Mouse (Mus musculus): ENCODE measurements at regions not wholly inside any gene's neighbourhood (a gene's known extent, or its start where the extent isn't known, plus 50 kb on each side); places are given as distances from the start of the nearest gene placed in this dataset.

GRCm38 (mm10) chr6:107629376-107629775 is 99.8 kb downstream of the Lrrn1 start:
- DNase-seq (ENCODE audit: low spot score in 2 of 2) = no peak

GRCm38 (mm10) chr6:107645751-107646150 is 116.2 kb downstream of the Lrrn1 start:
- DNase-seq (ENCODE audit: low spot score in 2 of 2) = peak in 1 of 2 experiments; percentile 2

DNA sequence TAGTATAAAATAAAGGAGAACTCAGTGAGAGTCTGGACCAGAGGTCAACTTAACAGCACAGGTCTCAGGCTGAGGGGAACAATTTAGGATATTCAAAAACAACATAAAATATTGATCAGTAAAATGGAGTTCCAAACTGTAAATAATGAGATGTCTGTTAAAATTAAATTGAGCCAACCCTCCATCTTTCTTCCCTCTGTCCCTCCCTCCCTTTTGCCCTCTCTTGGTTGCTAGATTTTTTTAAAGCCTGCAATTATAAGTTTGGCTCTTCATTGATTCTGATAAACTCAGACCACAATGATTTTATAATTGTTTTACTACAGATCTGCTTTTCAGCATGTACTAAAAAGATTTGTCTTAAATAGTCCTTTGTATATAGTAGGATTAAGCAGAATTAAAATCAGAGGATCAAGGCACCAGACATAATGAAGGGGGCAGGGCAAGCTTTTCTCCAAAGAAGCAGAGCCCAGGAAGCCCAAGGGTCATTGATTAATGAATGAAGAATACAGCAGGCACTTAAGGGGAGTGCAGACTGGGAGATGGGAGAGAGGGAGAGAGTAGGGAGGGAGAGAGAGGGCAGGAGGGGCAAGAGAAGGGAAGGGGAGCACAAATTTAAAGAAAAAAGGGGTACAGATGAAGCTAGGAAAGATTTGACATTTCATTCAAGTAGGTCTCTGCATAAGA is 124.4 kb downstream of the Lrrn1 start:
- no peak for DNase-seq (ENCODE audit: low spot score in 2 of 2)

DNA sequence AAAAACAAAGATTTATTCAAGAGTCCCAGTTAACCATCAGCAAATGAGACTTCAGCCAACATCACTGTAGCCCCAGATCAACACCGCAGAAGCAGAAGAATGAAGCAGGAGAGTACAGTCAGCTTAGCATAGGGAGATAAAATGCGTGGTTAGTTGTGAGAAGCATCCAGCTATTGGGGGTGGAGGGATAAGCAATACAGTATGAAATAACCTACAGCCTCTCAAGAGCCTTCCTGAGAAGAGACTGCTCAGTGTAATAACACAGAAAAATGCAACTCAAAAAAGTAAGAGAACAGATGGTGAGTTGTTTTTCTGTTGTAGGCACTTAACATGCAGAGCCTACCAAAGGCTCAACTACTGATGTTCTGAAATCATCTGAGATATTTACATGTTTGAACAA is 128.2 kb downstream of the Lrrn1 start:
- DNase-seq (ENCODE audit: low spot score in 2 of 2) = peak in 1 of 2 experiments; percentile 14

DNA sequence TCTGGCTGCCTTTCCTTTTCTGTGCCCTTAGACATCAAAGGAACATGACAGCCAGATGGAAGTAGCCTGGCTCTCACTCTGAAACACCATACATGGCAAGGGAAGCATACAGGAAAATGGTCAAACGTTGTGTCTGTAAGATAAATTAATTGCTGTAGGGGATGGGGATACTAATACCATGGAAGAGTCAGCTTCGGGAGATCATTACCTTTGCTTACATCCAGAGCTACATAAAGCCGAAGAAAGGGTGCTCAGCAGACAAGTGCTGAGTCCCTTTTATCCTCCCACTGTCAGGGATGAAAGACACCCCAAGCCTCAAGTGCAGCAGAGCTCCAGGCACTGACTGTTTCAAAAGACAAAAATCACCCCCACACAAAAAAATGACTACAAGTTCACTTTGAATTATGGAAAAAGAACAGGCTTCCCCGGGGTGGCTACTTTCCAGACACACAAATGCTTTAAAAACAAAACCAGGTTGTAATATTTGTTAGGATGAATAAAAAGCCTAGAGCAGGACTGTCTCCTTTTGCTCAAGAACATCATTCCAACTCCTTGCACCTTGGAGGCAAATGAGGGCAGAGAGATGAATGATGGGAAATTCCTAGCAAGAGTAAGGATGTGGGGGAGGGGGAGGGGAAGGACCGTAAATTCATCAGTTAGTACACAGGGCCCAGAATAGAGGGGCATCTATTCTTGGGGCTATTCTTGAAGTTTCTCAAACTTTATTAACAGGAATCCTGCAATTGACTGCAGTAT is 131.6 kb downstream of the Lrrn1 start:
- DNase-seq (ENCODE audit: low spot score in 2 of 2) = no peak

DNA sequence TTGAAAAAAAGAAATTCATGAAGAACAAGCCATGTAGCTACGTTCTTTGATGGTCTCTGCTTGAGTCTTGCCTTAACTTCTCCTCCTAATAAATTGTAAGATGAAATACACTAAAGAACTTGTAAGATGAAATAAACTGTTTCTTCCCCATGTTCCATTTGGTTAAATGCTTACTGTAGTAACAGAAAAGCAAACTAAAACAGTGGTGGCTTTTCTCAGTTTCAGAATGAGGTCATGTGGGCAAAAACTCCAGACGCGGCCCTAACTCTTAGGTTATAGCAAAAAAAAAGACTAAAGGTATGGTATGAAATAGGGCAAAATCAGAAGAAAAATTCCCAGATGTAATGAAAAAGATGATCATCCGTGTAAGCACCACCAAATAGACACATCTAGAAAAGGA is 169.7 kb downstream of the Lrrn1 start:
- no peak for DNase-seq (ENCODE audit: low spot score in 2 of 2)

- DNase-seq (ENCODE audit: low spot score in 2 of 2) = no peak
Measured at GRCm38 (mm10) chr6:107708185-107708584, 178.6 kb downstream of the Lrrn1 start.

DNA sequence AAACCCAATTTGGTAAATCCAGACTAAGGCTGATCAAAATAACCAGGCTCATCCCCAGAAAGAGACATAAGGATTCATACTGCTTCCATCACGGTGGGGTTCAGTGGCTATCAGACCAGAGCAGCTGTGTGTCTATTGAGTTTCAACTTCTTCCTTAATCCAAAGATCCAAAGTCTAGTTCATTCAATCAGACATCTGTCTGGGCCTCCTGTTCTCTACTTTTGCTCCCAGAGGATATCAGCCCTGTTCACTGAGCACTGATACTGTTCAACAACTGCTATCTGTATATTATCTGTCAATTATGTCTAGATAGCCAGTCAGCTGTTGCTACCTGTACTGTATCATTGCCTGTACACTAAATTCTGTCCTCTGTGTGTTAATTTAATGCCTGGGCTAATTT is 179.0 kb downstream of the Lrrn1 start:
- no peak for DNase-seq (ENCODE audit: low spot score in 2 of 2)

DNA sequence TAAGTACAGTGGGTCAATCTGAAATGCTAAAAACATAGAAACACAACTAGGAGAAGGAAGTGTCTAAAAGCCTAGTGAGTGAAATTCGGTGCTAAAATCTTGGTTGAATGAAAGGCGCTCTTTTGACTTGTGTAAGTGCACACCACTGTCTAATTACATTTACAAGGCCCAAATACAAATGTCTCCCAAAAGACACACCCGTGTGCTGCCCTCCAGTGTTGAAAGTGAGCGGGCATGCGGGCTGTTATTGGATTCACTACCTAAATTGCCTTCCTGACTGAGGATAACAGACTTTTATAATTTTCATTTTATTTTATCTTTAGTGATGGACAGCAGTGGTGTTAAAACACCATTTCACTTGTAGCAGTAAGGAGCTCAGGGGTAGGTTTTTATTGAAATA is 180.8 kb downstream of the Lrrn1 start:
- no peak for DNase-seq (ENCODE audit: low spot score in 2 of 2)

GRCm38 (mm10) chr6:107711181-107712087 is 181.9 kb downstream of the Lrrn1 start:
- no peak for DNase-seq (ENCODE audit: low spot score in 2 of 2)

DNA sequence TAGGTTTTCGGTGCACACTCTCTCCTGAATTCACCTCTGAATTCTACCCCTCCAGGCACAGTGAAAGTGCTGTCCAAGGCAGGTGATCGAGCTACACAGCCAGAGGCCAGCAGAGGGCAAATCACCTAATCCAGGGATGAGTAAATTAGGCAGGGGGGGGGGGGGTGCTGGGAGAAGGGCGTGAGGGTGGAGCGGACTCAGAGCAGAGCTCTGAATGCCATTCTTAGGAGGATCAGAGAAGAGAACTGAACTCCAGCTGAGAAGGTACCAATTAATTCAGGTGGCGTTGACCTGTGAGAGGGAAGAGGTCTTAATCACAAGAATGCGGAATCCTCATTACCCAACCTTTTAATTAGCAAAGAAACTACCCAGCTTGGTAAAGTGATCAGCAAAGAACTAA is 183.5 kb downstream of the Lrrn1 start:
- DNase-seq (ENCODE audit: low spot score in 2 of 2) = no peak

- no peak for DNase-seq (ENCODE audit: low spot score in 2 of 2)
Measured at GRCm38 (mm10) chr6:107717194-107717593, 187.6 kb downstream of the Lrrn1 start.

GRCm38 (mm10) chr6:107730294-107730693 is 200.7 kb downstream of the Lrrn1 start:
- no peak for DNase-seq (ENCODE audit: low spot score in 2 of 2)

DNA sequence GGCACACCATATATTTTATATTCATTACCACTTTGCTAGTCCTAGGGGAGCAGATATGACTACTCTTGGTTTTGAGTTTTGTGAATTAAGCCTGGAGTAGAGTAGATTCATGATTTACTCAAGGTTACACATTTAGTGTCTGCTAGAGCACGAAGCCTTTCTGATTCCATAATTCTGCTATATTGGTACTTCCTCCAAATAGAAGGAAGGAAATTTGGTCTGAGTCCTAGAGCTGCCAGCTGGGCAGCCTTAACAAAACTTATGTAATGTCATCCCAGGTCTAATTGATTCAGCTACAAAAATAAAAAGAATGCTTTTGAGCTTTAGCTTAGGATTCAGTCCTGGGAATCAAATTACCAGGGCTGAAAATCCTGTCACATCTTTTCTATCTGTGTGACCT is 205.2 kb downstream of the Lrrn1 start:
- no peak for DNase-seq (ENCODE audit: low spot score in 2 of 2)

DNA sequence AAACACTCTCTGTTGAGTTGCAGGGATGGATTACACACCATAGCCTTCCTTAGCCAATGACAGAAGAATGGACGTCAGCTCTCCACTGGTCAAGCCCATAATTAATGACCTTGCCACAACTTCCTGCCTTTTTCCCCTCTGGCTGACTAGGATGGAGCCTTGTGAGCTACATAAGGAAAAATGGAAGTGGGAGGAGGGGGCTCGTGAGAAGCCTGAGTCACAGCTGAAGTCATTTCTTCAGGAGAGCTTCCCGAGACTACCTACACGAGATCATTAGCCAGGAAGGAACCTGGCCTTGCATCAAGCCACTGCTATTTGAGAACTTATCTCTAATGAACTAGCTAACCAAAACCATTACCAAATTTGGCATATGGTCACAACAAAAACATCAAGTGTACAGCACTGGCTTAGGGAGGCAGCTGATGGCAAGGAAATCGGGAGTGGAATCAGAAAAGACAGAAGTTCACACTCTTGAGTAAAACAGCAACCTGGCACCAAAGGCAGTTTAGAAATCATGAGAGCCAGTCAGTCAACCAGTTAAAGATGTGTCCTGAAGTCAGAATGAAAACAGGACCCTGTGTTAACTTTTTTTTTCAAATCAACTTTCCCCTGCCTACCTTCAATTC is 219.7 kb downstream of the Lrrn1 start:
- DNase-seq (ENCODE audit: low spot score in 2 of 2) = no peak

DNA sequence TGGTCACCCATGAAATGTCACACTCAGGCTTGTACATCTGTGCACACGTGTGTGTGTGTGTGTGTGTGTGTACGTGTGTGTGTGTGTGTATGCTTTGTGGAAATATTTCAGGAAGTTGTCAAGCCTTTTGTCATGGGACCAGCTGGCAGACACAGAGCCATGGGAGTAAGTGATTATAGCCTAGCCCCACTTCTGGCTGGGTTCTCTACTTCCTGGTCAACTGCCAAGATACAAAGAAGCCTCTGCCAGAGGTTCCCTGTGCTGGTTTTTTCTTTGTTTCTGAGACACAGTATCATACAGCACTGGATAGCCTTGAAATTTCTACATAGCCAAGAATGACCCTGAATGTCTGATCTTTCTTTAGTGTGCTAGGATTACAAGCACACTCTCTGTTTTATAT is 220.2 kb downstream of the Lrrn1 start:
- DNase-seq (ENCODE audit: low spot score in 2 of 2) = no peak

DNA sequence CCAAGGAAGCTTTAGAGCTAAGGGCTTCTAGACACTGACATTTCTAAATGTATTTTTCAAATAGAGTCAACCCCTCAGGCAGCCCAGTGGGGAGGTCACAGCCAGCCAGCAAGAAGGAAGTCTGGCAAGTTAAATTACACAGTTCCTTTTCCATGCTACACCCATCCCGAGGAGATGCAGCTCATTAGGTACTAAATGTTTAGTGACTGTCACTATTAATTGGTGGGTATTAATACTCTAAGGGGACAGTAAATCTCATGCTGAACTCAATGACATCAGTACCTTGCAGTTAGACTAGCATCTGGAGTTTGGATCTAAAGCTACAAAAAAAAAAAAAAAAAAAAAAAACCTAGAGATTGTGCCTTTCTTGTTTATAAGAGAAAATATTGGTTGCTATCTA is 222.6 kb downstream of the Lrrn1 start:
- DNase-seq (ENCODE audit: low spot score in 2 of 2) = no peak

DNA sequence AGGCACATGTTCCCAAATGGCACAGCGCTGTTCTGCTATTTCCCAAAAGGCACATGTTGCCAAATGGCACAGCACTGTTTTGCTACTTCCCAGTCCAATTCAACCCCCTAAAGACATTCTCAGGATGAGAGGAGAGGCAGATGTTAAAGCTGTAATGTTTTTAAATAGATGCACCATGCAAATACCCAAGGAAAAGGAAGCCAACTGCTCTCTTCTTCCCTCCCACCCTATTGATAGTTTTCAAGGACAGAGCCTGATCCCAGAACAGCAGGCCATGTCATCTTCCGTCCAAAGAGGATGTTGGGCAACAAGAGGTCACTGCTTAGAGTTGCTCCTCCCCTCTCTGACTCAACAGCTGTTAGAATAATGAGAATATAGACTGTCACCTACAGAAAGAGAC is 225.6 kb downstream of the Lrrn1 start:
- DNase-seq (ENCODE audit: low spot score in 2 of 2) = no peak

GRCm38 (mm10) chr6:107770834-107771470 is 241.4 kb downstream of the Lrrn1 start:
- no peak for DNase-seq (ENCODE audit: low spot score in 2 of 2)

DNA sequence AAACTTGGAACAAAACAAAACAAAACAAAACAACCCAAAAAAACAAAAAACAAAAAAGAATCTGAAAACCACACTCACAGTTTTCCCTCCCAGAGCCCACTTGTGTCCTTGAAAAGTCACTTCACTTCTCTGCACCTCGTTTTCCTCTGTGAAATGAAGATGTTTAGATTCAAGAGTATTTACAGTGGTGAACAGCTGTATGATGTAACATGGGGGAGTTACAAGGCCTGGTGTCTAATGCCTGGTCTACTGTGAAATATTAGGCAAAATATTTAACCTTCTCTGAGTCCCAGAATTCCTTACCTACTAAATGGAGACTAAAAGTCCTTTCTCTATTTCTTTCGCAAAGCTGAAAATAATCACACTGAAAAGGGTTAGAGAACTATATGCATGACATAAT is 255.4 kb downstream of the Lrrn1 start:
- DNase-seq (ENCODE audit: low spot score in 2 of 2) = no peak

- DNase-seq (ENCODE audit: low spot score in 2 of 2) = no peak
Measured at GRCm38 (mm10) chr6:107788224-107788893, 258.8 kb downstream of the Lrrn1 start.

All from right cerebral cortex, postnatal 36 days (tissue).